Comparison of ENCODE assay signal across 21 mouse cellular contexts in the genomic region with DNA sequence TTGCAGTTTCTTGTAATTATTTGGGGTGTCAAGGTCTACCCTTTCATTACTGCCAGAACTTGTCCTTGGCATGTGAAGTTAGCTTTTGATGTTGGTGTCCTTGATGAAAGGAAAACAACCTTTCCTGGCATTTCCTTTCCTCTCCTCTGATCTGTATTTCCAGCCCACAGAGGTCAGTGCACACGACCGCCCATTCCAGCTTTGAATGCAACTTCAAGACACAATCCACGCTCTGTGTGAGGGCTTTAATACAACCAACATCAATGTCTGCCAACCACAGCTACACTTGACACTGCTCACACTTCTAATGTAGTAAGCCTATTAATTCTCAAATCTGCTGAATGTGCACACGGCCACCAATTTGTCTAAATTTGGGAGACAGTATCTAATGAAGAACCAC. TPM values are rescaled to one million over a fixed set of nuclear protein-coding genes. Genes with fewer than 3 reads are reported as not detected.
A peak's percentile ranks its signal among the peaks of the same experiment; 100 is the strongest.
DNase-seq lines count a peak whose midpoint lies in the region; ATAC-seq lines count a peak whose summit lies in the region.
"Had no signal": no experiment of that assay in that cellular context is flagged by ENCODE, and none has a peak within 500 bp of the region (broad histone marks: within the 10 kb centered on the region; RNA-seq: fewer than 3 reads in every experiment).

No protein-coding gene starts in this region.

- DNase-seq in embryonic facial prominence, embryonic 14.5 days (ENCODE audit: low spot score): peak; percentile 8
- DNase-seq in embryonic facial prominence, embryonic 10.5 days (ENCODE audit: low spot score): no peak
- no peak for DNase-seq in kidney, adult 8-10 months
- peak; percentile 8 for DNase-seq in adrenal gland, postnatal 10 days
- peak; percentile 17 to 26 for DNase-seq in adrenal gland, postnatal 36 days
- no peak for DNase-seq in limb, embryonic 10.5 days (ENCODE audit: low spot score)
- DNase-seq: cerebellum, adult 11-12 months; cerebellum, adult 9-10 months; cerebellum, postnatal 25 days; gastrocnemius, postnatal 36 days; heart, adult 18-20 months; heart, postnatal 10 days; heart, postnatal 4 days had no signal

- H3K27ac ChIP-seq in embryonic facial prominence, embryonic 14.5 days (replicated peaks; ENCODE audit: low read depth, low read length): no peak overlapping the region
- no peak overlapping the region for H3K27ac ChIP-seq in embryonic facial prominence, embryonic 10.5 days (replicated peaks)
- H3K27ac ChIP-seq in kidney, embryonic 16.5 days (ENCODE audit: low read length): no peak overlapping the region
- no peak overlapping the region for H3K27ac ChIP-seq in limb, embryonic 10.5 days
- H3K27ac ChIP-seq: embryonic facial prominence, embryonic 13.5 days; forebrain, embryonic 13.5 days; heart, embryonic 10.5 days; hindbrain, embryonic 12.5 days had no signal

- H3K4me3 ChIP-seq in embryonic facial prominence, embryonic 14.5 days (ENCODE audit: low read depth, low read length): no peak overlapping the region
- no peak overlapping the region for H3K4me3 ChIP-seq in embryonic facial prominence, embryonic 10.5 days
- no peak overlapping the region for H3K4me3 ChIP-seq in kidney, embryonic 16.5 days (ENCODE audit: low read length)
- H3K4me3 ChIP-seq in limb, embryonic 10.5 days: no peak overlapping the region
- H3K4me3 ChIP-seq: embryonic facial prominence, embryonic 13.5 days; forebrain, embryonic 13.5 days; heart, embryonic 10.5 days; hindbrain, embryonic 12.5 days had no signal

- no peak overlapping the region for H3K4me2 ChIP-seq in embryonic facial prominence, embryonic 14.5 days (ENCODE audit: low read depth, low read length)
- H3K4me2 ChIP-seq in kidney, embryonic 16.5 days (replicated peaks; ENCODE audit: low read depth, low read length): no peak overlapping the region
- H3K4me2 ChIP-seq: embryonic facial prominence, embryonic 13.5 days; forebrain, embryonic 13.5 days; hindbrain, embryonic 12.5 days had no signal

- no peaks in the 10 kb centered on the region for H3K36me3 ChIP-seq in embryonic facial prominence, embryonic 14.5 days (ENCODE audit: control insufficient read depth, insufficient read depth, low read length)
- no peaks in the 10 kb centered on the region for H3K36me3 ChIP-seq in embryonic facial prominence, embryonic 10.5 days (replicated peaks)
- no peaks in the 10 kb centered on the region for H3K36me3 ChIP-seq in kidney, embryonic 16.5 days (ENCODE audit: insufficient read depth, low read length)
- H3K36me3 ChIP-seq in limb, embryonic 10.5 days: no peaks in the 10 kb centered on the region
- H3K36me3 ChIP-seq: embryonic facial prominence, embryonic 13.5 days; heart, embryonic 10.5 days; hindbrain, embryonic 12.5 days had no signal

- H3K9ac ChIP-seq in embryonic facial prominence, embryonic 14.5 days (ENCODE audit: low read depth, low read length): no peak overlapping the region
- H3K9ac ChIP-seq in kidney, embryonic 16.5 days (replicated peaks; ENCODE audit: low read length): no peak overlapping the region
- H3K9ac ChIP-seq: embryonic facial prominence, embryonic 13.5 days; forebrain, embryonic 13.5 days; hindbrain, embryonic 12.5 days had no signal

- no peaks in the 10 kb centered on the region for H3K9me3 ChIP-seq in embryonic facial prominence, embryonic 14.5 days (ENCODE audit: control insufficient read depth, low read length)
- H3K9me3 ChIP-seq in embryonic facial prominence, embryonic 10.5 days: no peaks in the 10 kb centered on the region
- H3K9me3 ChIP-seq in kidney, embryonic 16.5 days (ENCODE audit: low read length): no peaks in the 10 kb centered on the region; the same call in 1 of the 2 replicates
- no peaks in the 10 kb centered on the region for H3K9me3 ChIP-seq in limb, embryonic 10.5 days (replicated peaks)
- H3K9me3 ChIP-seq: embryonic facial prominence, embryonic 13.5 days; forebrain, embryonic 13.5 days; heart, embryonic 10.5 days; hindbrain, embryonic 12.5 days had no signal

- 60% methylated on average over 4 of the region's 4 CpGs for WGBS in embryonic facial prominence, embryonic 14.5 days
- 66% methylated on average over 4 of the region's 4 CpGs for WGBS in embryonic facial prominence, embryonic 10.5 days
- WGBS in kidney, embryonic 16.5 days: 37% methylated on average over 4 of the region's 4 CpGs
- 77% methylated on average over 4 of the region's 4 CpGs for WGBS in limb, embryonic 10.5 days

- H3K4me1 ChIP-seq in embryonic facial prominence, embryonic 14.5 days (ENCODE audit: control insufficient read depth, insufficient read depth, low read length): no peaks in the 10 kb centered on the region
- peaks cover 3% of the 10 kb centered on the region; the same call in 1 of the 2 replicates for H3K4me1 ChIP-seq in embryonic facial prominence, embryonic 10.5 days
- no peaks in the 10 kb centered on the region for H3K4me1 ChIP-seq in kidney, embryonic 16.5 days (ENCODE audit: insufficient read depth, low read length)
- H3K4me1 ChIP-seq in limb, embryonic 10.5 days: no peaks in the 10 kb centered on the region
- H3K4me1 ChIP-seq: heart, embryonic 10.5 days had no signal

- no peaks in the 10 kb centered on the region for H3K27me3 ChIP-seq in embryonic facial prominence, embryonic 14.5 days (replicated peaks; ENCODE audit: control insufficient read depth, insufficient read depth, low read length)
- no peaks in the 10 kb centered on the region for H3K27me3 ChIP-seq in embryonic facial prominence, embryonic 10.5 days (replicated peaks; ENCODE audit: low read depth, poor library complexity, severe bottlenecking)
- no peaks in the 10 kb centered on the region for H3K27me3 ChIP-seq in kidney, embryonic 16.5 days (ENCODE audit: insufficient read depth, low read length)
- no peaks in the 10 kb centered on the region for H3K27me3 ChIP-seq in limb, embryonic 10.5 days (ENCODE audit: low read depth, poor library complexity, severe bottlenecking)
- H3K27me3 ChIP-seq: embryonic facial prominence, embryonic 13.5 days; forebrain, embryonic 13.5 days; hindbrain, embryonic 12.5 days had no signal

- ATAC-seq in embryonic facial prominence, embryonic 14.5 days (ENCODE audit: low read depth): no peak
- ATAC-seq in kidney, embryonic 16.5 days (ENCODE audit: low FRiP score, low TSS enrichment): peak; percentile 39; the same call in 1 of the 2 replicates
- ATAC-seq: forebrain, embryonic 13.5 days; hindbrain, embryonic 16.5 days; inflammation-experienced regulatory T-cells, adult 6 months; intestine, postnatal 0 days had no signal

RNA-seq across cellular contexts. Expression of a gene that starts 47.0 kb away (rescaled TPM):
- polyA plus RNA-seq in embryonic facial prominence, embryonic 14.5 days (2014; fragmentation: Nextera tagmentation; extraction: Ambion mirVana): 32.2 and 36.7 TPM in 2 replicates
- polyA plus RNA-seq in embryonic facial prominence, embryonic 10.5 days (2016; fragmentation: Nextera tagmentation; extraction: Ambion mirVana): 23.8 and 25.2 TPM in 2 replicates
- 35.5 and 42.5 TPM in 2 replicates for polyA plus RNA-seq in kidney, embryonic 16.5 days (2015; fragmentation: Nextera tagmentation; extraction: Ambion mirVana)
- 10 to 100 TPM; 69.1 to 83.1 TPM for total RNA-seq in adrenal gland, postnatal 10 days (2021)
- 100 to 1,000 TPM; 117 to 150 TPM for total RNA-seq in adrenal gland, postnatal 36 days (2021)
- polyA plus RNA-seq in limb, embryonic 10.5 days (2016; fragmentation: Nextera tagmentation; extraction: Ambion mirVana): 9.5 and 16.7 TPM in 2 replicates

Comparison
In these comparisons a context has a peak if more than half of its experiments do, and no peak if none do; other contexts are left out.
1. DNase-seq: peak in embryonic facial prominence, embryonic 14.5 days (single experiment), adrenal gland, postnatal 10 days (single experiment) and adrenal gland, postnatal 36 days (2 of 2); none in embryonic facial prominence, embryonic 10.5 days (single experiment), kidney, adult 8-10 months (0 of 2) and limb, embryonic 10.5 days (single experiment).